Mouse (Mus musculus) brain, embryonic 14.5 days (tissue): Measurements from ENCODE around the gene Col4a6. TPM values are rescaled to one million over a fixed set of nuclear protein-coding genes. Genes with fewer than 3 reads are reported as not detected.

Experiments used
- DNase-seq: peaks from one replicate; pipeline ENCODE4 v3.0.0-alpha.2; 2011; ENCODE audit warnings: low read depth
- CTCF ChIP-seq: fragments of 200-500 bp; IDR thresholded peaks from 2 replicates; pipeline ENCODE4 v1.5.1; 2012; ENCODE audit warnings: inconsistent platforms, mild to moderate bottlenecking, moderate library complexity, borderline replicate concordance; ENCODE audit not compliant: insufficient read depth, insufficient read length; ENCODE audit errors: extremely low read depth
- POLR2A ChIP-seq: fragments of 200-500 bp; IDR thresholded peaks from 2 replicates; pipeline ENCODE4 v1.6.1; 2012; ENCODE audit warnings: mild to moderate bottlenecking, inconsistent platforms, borderline replicate concordance; ENCODE audit not compliant: poor library complexity, insufficient read depth, insufficient read length, severe bottlenecking; ENCODE audit errors: extremely low read depth
- polyA plus RNA-seq: library from polyadenylated mRNA; depleted of rRNA; stranded (reverse); fragments of >200 nt; gene quantifications from 2 replicates; pipeline ENCODE4 v1.2.3, GENCODE M21; 2012; rRNA removed

Gene Col4a6
- polyA plus RNA-seq, result 2.3 and 4.6 TPM in 2 replicates

DNA sequence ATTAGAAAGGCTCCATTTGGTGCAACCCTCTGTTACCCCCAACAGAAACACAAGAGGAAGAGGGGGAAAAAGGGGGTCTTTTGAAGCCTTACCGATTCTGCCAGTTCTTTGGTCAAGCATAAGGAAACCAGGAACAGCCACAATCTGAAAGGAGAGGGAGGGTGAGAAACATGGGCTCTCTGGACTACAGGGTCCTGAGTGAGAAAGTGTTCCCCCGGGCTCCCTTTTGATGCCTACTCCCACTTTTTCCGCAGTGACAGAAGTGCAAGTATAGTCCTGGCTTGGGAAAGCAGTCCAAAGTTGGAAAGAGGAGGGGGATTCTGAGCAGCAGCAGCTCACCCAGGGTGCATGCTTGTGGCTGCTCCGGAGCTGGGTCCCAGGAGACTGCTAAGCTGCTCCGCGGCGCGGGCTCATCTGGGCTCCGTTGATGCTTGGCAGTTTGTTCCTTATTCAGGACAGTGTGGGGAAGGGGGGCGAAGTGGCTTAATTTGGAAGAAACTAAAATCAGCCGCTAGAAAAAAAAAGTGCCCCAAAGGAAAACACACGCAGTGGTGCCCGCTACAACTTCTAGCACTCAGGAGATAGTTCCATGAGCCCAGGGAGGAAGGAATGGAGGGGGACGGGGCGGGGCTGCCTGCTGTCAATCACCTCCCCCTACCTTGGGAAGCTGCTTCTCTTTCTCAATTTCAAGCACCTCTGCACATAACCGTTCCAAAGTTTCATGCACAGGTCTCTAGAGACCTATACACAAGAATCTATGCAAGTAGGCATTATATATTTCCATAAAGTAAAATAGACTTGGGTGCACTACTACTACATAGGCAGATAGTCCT is at the start of gene Col4a6:
Col4a6 (minus strand) TSS at position 607 of the 833 bp plus-strand sequence.
- peak; percentile 32 for DNase-seq
- TF ChIP-seq CTCF (no peak), POLR2A (no peak)

DNA sequence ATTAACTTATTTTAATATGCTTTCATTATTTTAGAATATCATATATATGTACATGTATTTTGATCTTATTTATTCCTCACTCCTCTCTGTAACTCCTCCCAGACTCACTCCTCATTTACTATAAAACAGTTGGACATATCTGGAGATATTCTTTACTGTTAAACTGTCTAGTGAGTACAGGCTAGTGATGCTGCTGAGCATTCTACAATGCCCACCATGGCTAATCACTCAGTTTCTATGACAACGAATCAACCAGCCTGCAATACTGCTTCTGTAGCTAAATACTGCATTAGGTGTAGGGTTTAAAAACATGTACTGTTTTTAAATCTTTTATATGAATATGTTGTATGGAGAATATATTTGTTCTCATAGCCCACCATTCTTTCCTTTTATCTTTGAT is 29.2 kb upstream of the Col4a6 start:
- peak; percentile 31 for DNase-seq
- TF ChIP-seq POLR2A (no peak), CTCF (no peak)

DNA sequence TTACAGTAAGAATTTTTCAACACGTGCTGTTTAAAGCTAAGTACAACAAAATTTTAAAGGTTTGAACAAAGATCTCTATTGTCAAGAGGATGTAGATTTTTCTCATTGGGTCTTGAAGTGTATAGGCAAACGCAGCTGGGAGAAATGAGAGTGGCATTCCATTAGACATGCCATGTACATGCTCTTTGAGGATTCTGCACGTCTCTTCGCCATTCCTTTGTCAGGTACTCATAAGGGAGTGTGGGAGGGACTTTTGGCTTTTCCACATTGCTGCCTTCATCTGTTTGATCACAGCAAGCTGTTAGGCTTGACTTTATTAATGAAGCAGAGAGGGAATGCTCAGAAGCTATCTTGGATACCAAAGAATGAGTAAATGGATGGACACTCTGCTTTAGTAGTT is 20.7 kb upstream of the Col4a6 start:
- DNase-seq, result no peak
- TF ChIP-seq CTCF (no peak), POLR2A (no peak)

DNA sequence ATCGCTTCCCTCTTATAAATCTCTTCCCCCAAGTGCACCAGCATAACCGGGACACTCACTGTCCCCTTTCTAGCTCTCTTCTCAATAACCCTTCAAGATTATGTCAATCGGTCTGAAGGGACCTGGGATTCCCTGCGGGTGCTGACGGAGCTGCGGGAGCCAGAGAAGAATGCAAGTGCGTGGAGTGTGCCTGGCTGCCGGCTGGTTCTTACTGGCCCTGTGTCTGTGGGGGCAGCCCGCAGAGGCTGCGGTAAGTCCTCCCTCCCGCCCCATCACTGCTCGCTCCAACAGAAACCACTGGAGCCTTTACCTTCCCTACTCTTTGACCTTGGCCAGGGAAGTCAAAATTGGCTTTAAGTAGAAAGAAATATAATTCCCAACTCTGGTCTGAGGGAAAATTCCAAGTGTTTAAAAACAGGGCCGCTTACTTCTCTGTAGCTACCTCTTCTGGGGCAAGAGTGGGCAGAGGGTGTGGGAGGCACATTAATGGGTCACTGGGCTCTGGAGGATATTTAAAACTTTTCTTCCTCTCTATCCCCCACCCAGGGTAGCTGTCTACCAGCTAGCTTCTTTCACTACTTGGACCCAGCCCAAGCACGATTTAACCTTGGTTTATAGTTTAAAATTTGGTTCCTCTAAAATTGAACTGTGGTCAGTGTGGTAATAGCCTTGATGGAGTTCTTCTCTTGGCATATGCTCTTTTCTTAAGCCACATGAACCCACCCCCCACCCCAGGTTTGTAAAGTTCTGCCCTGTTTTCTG is 1.9 kb upstream of the Col4a6 start:
- TF ChIP-seq POLR2A, result no peak
- no peak for TF ChIP-seq CTCF
- no peak for DNase-seq

DNA sequence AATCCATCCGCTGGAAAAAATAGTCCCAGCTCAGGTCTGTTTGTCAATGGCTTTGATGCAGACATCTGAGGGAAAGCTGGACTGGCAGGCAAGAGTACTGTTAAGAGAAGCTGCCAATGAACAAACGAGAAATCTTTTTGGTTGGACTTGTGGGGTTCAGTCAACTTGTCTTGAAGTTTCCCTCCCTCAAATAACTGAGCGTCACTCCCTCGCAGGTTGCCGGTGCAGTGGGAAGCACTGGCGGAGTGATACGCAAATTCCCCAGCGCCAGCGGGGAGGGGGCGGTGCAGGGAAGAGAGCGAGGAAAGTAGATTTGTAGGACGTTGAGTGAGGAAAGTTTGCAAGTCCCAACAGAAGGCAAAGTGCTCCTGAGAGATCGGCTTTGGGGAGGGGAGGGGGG is 1.2 kb upstream of the Col4a6 start, which contains the start of gene Col4a5:
Col4a5 (plus strand) TSS at position 276 of the 400 bp plus-strand sequence.
- peak; percentile 91 for DNase-seq
- TF ChIP-seq POLR2A (no peak), CTCF (no peak)

DNA sequence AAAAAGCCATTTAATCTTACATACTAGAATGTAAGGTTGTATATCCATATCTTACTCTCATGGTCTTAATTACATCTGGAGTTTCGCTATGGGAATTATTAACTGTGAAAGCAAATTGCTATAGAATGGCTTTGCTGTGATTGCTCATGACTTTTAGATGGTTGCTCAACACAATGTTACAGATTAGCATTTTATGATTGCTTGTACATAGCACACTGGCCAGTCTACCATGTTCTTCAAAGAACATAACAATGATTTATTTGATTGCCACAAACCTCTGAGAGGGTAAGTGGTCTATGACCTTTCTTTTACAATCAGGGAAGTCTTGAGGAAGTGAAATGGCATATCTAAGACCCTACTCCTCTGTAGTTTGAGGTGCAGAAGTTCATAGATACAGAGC is 25.9 kb downstream of the Col4a6 start:
- DNase-seq, result no peak
- no peak for TF ChIP-seq POLR2A

DNA sequence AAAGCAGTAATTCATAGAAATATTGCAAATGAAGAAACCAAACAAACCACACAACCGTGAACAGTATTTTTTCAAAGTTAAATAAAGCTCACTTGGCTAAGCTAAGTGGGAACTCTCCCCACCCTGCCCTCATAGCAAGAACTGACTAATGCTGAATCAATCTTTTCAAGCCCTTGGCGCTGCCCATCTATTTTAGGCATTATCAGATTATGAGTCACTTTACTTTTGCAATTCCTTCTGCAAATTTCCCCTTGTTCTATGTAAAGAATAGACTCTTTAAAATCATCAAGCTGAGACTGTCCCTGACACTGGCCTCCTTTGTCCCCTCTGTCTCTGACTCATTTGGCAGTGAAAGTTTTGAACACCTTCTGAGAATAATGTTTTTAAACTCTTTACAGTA is 34.5 kb downstream of the Col4a6 start:
- TF ChIP-seq POLR2A (no peak), CTCF (no peak)

DNA sequence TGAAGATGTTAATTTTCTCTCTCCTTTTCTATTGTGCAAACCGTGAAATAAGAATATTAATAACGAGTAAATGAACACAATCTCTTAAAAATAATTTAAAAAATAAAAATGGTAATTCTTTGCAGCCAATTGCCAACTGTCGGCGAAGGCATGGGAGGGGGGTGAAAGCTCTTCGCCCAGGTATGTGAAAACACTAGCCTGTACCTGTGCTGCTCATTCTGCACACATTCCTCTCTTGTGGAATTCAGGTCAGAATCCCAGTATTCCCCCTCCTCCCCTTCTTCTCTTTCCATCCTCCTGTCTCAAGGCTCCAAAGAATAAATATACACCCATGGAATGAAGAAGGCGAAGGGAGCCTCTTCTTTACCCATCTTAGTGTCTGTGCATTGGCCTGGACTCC is 37.1 kb downstream of the Col4a6 start:
- TF ChIP-seq POLR2A, result no peak

More for the DNA sequence above, 34.5 kb downstream of the Col4a6 start:
- no peak for DNase-seq

DNA sequence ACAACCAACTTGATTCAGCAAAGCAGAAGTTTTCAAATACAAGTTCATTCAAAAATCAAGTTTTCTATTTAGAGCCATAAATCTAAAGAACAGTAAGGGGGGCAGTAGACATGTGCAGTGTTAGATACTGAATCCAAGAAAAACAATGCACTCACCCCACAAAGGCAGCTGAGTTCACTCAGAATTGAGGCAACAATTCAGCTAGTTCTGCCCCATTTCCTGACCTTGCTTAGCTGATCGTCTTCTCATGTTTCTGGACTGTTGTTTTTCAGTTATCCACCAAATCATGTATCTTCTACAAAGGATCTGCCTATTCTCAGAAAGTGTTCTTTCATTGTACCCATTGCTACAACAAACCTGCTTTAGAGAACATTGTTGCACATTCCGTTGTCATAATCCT is 58.6 kb downstream of the Col4a6 start:
- DNase-seq, result no peak
- TF ChIP-seq CTCF (no peak), POLR2A (no peak)

More for the DNA sequence above, 37.1 kb downstream of the Col4a6 start:
- DNase-seq, result no peak

DNA sequence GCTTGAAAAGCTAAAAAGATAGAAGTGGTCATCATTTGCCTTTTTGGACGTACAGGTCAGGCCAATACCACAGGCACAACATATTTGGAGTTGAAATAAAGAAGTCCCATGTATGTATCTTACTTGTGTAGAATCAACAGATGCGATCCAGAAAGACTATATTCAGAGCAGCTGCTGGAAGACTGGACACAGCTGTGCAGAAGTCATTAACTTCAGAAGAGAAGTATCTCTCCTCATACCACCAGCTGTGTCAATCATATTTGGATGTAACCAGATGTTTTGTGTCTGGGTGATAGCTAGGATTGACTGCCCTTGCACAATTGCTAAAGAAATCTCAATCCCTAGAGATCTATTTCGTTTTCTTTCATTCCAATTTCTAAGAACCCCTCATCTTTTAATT is 77.6 kb downstream of the Col4a6 start:
- TF ChIP-seq CTCF (no peak), POLR2A (no peak)
- DNase-seq, result no peak

DNA sequence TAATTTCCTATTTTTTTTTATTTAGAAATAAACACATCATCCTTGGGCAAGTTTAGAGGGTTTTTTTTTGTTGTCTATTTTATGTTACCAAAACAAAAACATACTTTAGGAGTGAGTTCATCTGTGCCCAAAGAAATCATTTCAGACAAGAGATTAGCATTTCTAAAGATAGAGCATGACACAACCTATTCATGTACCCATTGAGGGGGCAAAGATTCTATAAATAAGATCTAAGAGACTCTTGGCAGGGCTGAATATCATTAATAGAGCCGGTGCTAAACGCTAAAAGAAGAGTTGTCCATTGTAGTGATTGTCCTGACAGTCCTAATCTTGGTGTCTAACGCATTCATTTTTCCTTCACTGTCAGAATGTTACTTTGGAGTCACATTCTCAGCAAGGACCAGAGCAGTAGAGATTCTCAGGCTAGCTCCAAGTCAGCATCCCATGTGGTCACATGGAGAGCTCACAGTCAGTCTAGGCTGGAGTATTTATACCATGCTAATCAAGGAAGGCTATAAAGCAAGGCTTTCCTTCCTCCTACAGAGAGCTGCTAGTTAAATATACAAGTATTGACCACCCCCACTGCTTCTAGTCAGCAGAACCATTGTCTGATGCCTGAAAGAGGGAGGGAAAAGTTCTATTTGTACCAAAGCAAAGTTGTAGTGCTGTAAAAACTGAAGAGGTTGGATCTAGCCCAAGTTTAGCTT is 88.3 kb downstream of the Col4a6 start:
- peak; percentile 61 for DNase-seq
- TF ChIP-seq POLR2A (no peak), CTCF (no peak)
